Mouse (Mus musculus) cortical plate, adult 2 months (tissue): ENCODE data around the gene Arid4b. TPM values are rescaled to one million over a fixed set of nuclear protein-coding genes. Genes with fewer than 3 reads are reported as not detected.

Experiments used
- H3K27ac ChIP-seq: fragments of 200-500 bp; 2 replicates; pipeline ENCODE4 v1.5.1; 2012; ENCODE audit warnings: low read length, control low read depth, inconsistent platforms; ENCODE audit not compliant: insufficient read depth
- H3K4me1 ChIP-seq: fragments of 200-500 bp; 2 replicates; pipeline ENCODE4 v1.6.1; 2011; ENCODE audit warnings: low read length; ENCODE audit not compliant: control insufficient read depth, insufficient read depth
- H3K4me3 ChIP-seq: fragments of 200-500 bp; 2 replicates; pipeline ENCODE4 v1.5.1; 2011; ENCODE audit warnings: mild to moderate bottlenecking, low read length, control low read depth; ENCODE audit not compliant: insufficient read depth
- CTCF ChIP-seq: fragments of 200-500 bp; IDR thresholded peaks from 2 replicates; pipeline ENCODE4 v1.5.1; 2011; ENCODE audit warnings: mild to moderate bottlenecking, control low read depth, low read length; ENCODE audit not compliant: insufficient read depth; ENCODE audit errors: extremely low read depth
- POLR2A ChIP-seq: fragments of 200-500 bp; IDR thresholded peaks from 2 replicates; pipeline ENCODE4 v1.6.1; 2011; ENCODE audit warnings: mild to moderate bottlenecking, low read length, control low read depth; ENCODE audit not compliant: insufficient read depth; ENCODE audit errors: extremely low read depth
- polyA plus RNA-seq: library from polyadenylated mRNA; depleted of rRNA; stranded (reverse); fragments of >200 nt; gene quantifications from 2 replicates; pipeline ENCODE4 v1.2.3, GENCODE M21; 2012

Arid4b gene
- polyA plus RNA-seq, 1 experiment = 26.3 TPM

DNA sequence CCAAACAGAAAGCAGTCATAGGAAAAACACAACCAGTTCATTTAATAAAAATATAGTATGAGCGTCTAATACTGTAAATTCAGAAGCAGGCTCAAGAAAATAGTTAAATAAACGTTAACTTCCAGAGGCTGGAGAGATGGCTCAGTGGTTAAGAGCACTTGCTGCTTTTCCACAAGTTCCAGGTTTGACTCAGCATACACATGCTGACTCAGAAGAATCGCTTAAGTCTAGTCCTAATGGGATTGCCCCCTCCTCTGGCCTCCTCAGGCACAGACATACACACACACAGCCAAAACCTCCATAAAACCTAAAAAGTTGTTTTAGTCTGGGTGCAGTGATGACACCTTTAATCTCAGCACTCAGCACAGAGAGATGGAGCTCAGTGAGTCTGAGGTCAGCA lies 6.2 kb upstream of the Arid4b start:
- Histone ChIP-seq H3K4me1 (no peaks in the 10 kb centered on the region), H3K4me3 (no peak overlapping the region), H3K27ac (no peak overlapping the region)
- TF ChIP-seq POLR2A = no peak
- no peak for TF ChIP-seq CTCF

DNA sequence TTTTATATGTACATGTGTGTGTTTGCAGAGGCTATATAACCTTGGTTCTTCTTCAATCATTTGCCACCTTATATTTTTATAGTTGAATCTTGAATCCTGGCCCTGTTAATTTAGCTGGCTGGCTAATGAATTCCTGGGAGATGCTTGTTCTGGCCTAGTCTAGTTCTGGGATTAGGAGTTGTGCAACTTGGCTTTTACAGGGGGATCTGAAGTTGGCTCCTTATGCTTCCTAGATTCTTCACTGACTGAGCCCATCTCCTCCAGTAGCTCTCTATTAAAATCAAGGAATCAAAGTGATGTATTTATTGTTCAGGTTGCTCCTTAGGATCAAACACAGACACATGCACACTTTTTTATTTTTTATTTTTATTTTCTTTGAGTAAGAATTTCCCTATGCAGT lies 3.5 kb upstream of the Arid4b start:
- Histone ChIP-seq H3K27ac (no peak overlapping the region), H3K4me3 (no peak overlapping the region), H3K4me1 (no peaks in the 10 kb centered on the region)
- TF ChIP-seq CTCF (no peak), POLR2A (no peak)

GRCm38 (mm10) chr13:14062209-14063012 lies 621 bp upstream of the Arid4b start:
- H3K4me1 ChIP-seq = no peaks in the 10 kb centered on the region
- peak overlapping the region; percentile 35 for H3K4me3 ChIP-seq
- peak overlapping the region; percentile 5; the same call in 1 of the 2 replicates for H3K27ac ChIP-seq
- TF ChIP-seq CTCF = no peak
- no peak for TF ChIP-seq POLR2A

- H3K27ac ChIP-seq = peak overlapping the region; percentile 51
- no peaks in the 10 kb centered on the region for H3K4me1 ChIP-seq
- no peak for TF ChIP-seq POLR2A
- no peak for TF ChIP-seq CTCF
- peak overlapping the region; percentile 77 for H3K4me3 ChIP-seq
Measured at GRCm38 (mm10) chr13:14063942-14064271, 875 bp downstream of the Arid4b start.

DNA sequence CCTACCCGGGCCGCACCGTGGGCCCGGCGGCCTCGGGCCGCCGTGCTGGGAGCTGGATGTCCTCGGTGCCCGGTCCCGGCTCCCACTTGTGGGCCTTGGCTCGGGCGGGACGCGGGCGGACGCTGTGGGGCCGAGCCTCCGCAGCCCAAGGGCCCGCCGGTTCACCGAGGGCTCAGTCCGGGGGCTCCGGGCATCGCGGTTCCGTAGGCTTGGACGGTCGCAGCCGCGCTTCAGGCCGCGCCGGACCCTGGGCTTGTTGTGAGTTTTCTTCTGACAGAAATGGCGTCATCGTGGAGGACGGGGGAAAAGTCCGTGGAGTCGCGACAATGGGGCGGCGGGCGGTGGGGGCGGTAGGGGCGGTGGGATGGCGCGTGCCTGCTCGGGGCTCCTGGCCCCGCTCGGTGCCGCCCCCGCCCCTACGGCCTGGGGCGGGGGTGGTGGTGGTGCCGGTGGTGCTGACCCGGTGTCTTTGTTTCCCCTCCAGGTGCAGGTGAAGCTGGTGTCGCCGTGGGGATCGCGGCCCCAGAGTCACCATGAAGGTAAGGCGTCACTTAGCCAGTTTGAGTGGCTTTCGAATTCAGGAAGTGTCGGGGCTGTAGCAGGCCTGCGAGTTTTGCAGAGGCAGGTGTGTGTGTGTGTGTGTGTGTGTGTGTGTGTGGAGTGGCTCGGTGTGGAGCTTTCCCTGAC lies 1.5 kb downstream of the Arid4b start:
- no peaks in the 10 kb centered on the region for H3K4me1 ChIP-seq
- TF ChIP-seq CTCF (no peak), POLR2A (no peak)
- H3K27ac ChIP-seq = peak overlapping the region; percentile 72; the same call in 1 of the 2 replicates
- H3K4me3 ChIP-seq = peak overlapping the region; percentile 77

DNA sequence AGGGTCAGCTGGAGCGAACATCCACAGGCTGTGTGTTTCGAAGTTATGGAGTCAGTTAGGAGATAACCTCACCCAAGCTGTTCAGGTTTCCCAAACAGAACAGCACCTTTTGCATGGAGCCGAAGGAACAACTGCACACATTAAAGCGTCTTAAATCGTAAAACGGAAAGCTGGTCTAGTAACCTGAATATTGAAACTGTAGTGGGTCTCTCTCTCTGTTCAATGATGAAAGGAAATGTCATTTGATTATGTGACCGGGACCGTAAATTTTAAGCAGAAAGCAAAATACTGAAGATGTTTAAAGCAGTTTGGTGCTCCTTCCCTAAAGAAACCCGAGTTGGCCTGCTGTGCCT lies 2.0 kb downstream of the Arid4b start:
- peak overlapping the region; percentile 77 for H3K4me3 ChIP-seq
- H3K4me1 ChIP-seq = no peaks in the 10 kb centered on the region
- TF ChIP-seq POLR2A (no peak), CTCF (no peak)
- H3K27ac ChIP-seq = no peak overlapping the region

GRCm38 (mm10) chr13:14065701-14066100 lies 2.7 kb downstream of the Arid4b start:
- H3K27ac ChIP-seq = no peak overlapping the region
- H3K4me1 ChIP-seq = no peaks in the 10 kb centered on the region
- TF ChIP-seq CTCF = no peak
- TF ChIP-seq POLR2A = no peak
- no peak overlapping the region; the same call in 1 of the 2 replicates for H3K4me3 ChIP-seq

DNA sequence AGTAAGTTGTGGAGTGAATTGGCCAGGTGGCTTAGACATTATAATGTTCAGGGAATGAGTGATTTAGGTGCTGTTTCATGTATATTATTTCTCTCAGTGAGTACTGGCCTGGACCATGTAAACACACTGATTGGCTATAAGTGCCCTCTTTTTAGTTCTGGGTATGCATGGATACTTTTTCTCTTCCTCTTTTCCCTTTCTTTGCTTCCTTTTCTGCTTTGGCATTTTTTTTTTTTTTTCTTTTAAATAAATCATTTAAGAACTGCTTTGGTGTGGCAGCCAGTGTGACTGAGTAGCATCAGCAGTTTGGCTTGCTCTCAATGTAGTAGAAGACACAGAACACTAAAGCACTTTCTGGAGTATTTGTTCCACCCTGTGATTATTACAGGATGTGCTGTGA lies 5.0 kb downstream of the Arid4b start:
- Histone ChIP-seq H3K4me1 (no peaks in the 10 kb centered on the region), H3K4me3 (no peak overlapping the region), H3K27ac (no peak overlapping the region)
- no peak for TF ChIP-seq POLR2A

DNA sequence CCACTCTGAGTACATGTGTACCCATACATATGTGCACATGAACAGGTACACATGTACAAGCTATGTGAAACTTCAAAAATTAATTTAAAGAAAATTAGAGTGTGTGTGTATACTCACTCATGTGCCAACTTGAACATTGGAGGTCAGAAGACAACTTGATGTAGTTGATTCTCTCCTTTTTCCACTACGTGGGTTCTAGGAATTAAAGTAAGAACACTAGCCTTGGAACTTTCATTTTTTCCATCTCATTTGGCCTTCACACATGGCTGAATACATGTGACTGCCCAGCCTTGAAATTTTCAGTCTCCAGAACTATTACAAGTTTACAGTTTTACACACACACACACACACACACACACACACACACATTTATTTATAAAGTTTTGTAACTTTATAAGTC lies 6.3 kb downstream of the Arid4b start:
- H3K27ac ChIP-seq = no peak overlapping the region
- H3K4me3 ChIP-seq = no peak overlapping the region
- TF ChIP-seq POLR2A (no peak), CTCF (no peak)
- H3K4me1 ChIP-seq = no peaks in the 10 kb centered on the region

DNA sequence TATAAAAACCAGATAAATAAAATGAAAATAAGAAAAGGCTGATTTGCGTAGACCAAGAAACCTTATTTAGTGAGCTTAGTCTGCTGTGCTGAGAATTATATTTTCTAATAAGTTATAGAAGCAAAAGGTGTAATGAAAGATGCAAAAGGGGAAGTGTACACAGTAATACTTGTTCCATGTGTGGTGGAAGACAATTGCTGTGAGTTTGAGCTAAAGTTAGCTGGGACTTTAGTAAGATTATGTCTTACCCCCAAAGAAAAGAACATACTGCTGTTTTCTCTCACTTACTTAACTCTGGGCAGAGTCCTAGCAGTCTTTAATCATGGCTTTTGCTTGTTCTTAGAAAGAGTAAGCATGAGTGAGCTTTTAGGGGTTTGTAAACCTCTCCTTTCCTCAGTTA lies 11.3 kb downstream of the Arid4b start:
- no peaks in the 10 kb centered on the region for H3K4me1 ChIP-seq
- no peak overlapping the region for H3K4me3 ChIP-seq
- TF ChIP-seq CTCF (no peak), POLR2A (no peak)
- no peak overlapping the region for H3K27ac ChIP-seq

GRCm38 (mm10) chr13:14075326-14075725 lies 12.3 kb downstream of the Arid4b start:
- no peak overlapping the region for H3K27ac ChIP-seq
- H3K4me1 ChIP-seq = no peaks in the 10 kb centered on the region
- TF ChIP-seq CTCF = no peak
- H3K4me3 ChIP-seq = no peak overlapping the region
